ENCODE assay signal across 8 mouse cellular contexts in the genomic region with DNA sequence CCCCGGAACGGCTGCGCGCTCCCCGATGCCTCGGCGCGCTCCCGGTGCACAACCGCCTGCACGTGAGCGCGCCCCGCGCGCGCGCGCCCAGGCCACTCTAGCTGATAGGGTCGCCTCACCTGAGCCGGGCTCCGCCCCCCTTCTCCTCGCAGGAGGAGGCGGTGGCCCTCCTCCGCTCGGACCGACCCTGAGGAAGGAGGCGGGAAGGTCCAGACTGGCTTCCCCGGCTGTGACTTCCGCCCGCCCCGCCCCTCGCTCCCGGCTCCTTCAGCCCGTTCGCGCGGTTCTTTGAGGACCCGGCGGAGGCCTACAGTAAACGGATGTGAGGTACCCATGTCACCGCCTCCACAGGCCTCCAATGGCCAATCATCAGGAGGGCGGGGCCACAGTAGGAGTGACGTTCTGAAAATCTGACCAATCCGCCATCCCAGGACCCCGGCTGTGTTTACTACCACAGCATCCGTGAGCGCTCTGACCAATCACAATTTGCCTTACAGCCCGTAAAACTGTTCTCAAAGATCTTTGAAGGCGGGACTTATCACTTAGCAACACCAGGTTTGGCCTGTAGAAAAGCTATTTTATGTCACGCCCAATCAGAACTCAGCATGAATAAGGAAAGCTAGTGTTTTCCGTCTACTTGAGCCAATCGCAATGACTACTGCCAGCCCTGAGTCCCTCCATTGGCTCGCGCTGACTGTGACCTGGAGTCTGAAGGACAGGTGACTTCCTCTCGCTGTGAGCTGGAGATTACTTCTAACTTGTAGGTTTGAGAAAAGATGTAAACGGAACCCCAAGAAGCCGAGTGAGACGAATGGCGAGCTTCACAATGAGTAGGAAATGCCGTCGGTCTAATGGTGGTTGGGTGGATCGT. TPM values are rescaled to one million over a fixed set of nuclear protein-coding genes. Genes with fewer than 3 reads are reported as not detected.
DNase-seq lines count a peak whose midpoint lies in the region; ATAC-seq and TF ChIP-seq lines count a peak whose summit lies in the region.

Zbtb5 (minus strand) TSS at position 308 of the 871 bp plus-strand sequence.

- H3K79me2 ChIP-seq in MEL (ENCODE audit: control insufficient read depth, insufficient read depth, low read length, poor library complexity), result peaks cover 16% of the 10 kb centered on the region

- DNase-seq in MEL (ENCODE audit: low read depth, low spot score), result peak; percentile 100
- DNase-seq in cerebellum, adult 2 months, result peak; percentile 100
- DNase-seq in forebrain, postnatal 0 days, result peak; percentile 100
- DNase-seq in heart, postnatal 4 days, result peak; percentile 98
- DNase-seq in layer of hippocampus, adult 8-10 months (ENCODE audit: low spot score in 2 of 2), result peak; percentile 100
- peak; percentile 100 for DNase-seq in ovary, adult 18-20 months (ENCODE audit: low spot score)
- DNase-seq in thymus, postnatal 0 days (ENCODE audit: low spot score), result peak; percentile 100

- TF ChIP-seq CTCF in MEL (IDR thresholded peaks at IDR 0.05 in 2 of 3, conservative IDR thresholded peaks at IDR 0.05 in 1 of 3; ENCODE audit: control insufficient read depth in 1 of 3, insufficient read depth in 1 of 3, low read depth in 2 of 3, low read length in 3 of 3, poor library complexity in 1 of 3, severe bottlenecking in 1 of 3), result no peak
- no peak for TF ChIP-seq CTCF in cerebellum, adult 2 months (IDR thresholded peaks at IDR 0.05; ENCODE audit: borderline replicate concordance, insufficient read depth, low read depth, low read length)
- no peak for TF ChIP-seq CTCF in forebrain, postnatal 0 days (IDR thresholded peaks at IDR 0.05; ENCODE audit: low read depth)

- WGBS in cerebellum, adult 2 months, result 1% methylated on average over 63 of the region's 63 CpGs
- WGBS in forebrain, postnatal 0 days, result 0% methylated on average over 57 of the region's 63 CpGs
- WGBS in lung, embryonic 15.5 days, result 1% methylated on average over 51 of the region's 63 CpGs

- peaks cover 0 to 18% of the 10 kb centered on the region in 2 experiments; a peak in 2 of 4 replicates for H3K36me3 ChIP-seq in MEL (ENCODE audit: control insufficient read depth in 1 of 2, insufficient read depth in 2 of 2, low read length in 2 of 2)
- H3K36me3 ChIP-seq in forebrain, postnatal 0 days (ENCODE audit: insufficient read depth), result no peaks in the 10 kb centered on the region
- H3K36me3 ChIP-seq in lung, embryonic 15.5 days, result no peaks in the 10 kb centered on the region

- TF ChIP-seq POLR2A in MEL (IDR thresholded peaks at IDR 0.05; ENCODE audit: control insufficient read depth in 1 of 2, insufficient read depth in 1 of 2, low read depth in 1 of 2, low read length in 2 of 2, poor library complexity in 1 of 2), result peak; percentile 10 to 70; a peak in 2 of 4 replicates
- TF ChIP-seq POLR2A in cerebellum, adult 2 months (IDR thresholded peaks at IDR 0.05; ENCODE audit: borderline replicate concordance, insufficient read depth, low read length), result peak; percentile 82; the same call in 1 of the 2 replicates

- peak within 1 kb of the TSS; percentile 78 for H3K4me2 ChIP-seq in forebrain, postnatal 0 days (ENCODE audit: low read depth)
- H3K4me2 ChIP-seq in lung, embryonic 15.5 days, result peak within 1 kb of the TSS; percentile 74

- peak within 1 kb of the TSS; percentile 97 for H3K27ac ChIP-seq in MEL (ENCODE audit: control insufficient read depth, low read depth, low read length)
- peak within 1 kb of the TSS; percentile 37 for H3K27ac ChIP-seq in cerebellum, adult 2 months (ENCODE audit: insufficient read depth, low read length)
- H3K27ac ChIP-seq in forebrain, postnatal 0 days (ENCODE audit: low read depth, low read length), result peak within 1 kb of the TSS; percentile 95
- H3K27ac ChIP-seq in lung, embryonic 15.5 days, result peak within 1 kb of the TSS; percentile 99

- ATAC-seq in forebrain, postnatal 0 days, result peak; percentile 97
- peak; percentile 99 for ATAC-seq in lung, embryonic 15.5 days (ENCODE audit: borderline replicate concordance, extremely low read depth, low FRiP score, low TSS enrichment)

- H3K9ac ChIP-seq in MEL (ENCODE audit: control insufficient read depth, low read depth, low read length, poor library complexity, severe bottlenecking), result peak within 1 kb of the TSS; percentile 83
- H3K9ac ChIP-seq in forebrain, postnatal 0 days, result peak within 1 kb of the TSS; percentile 92
- peak within 1 kb of the TSS; percentile 94 for H3K9ac ChIP-seq in lung, embryonic 15.5 days

- H3K4me3 ChIP-seq in MEL (ENCODE audit: control insufficient read depth in 1 of 2, insufficient read depth in 1 of 2, low read depth in 2 of 2, low read length in 2 of 2), result peak within 1 kb of the TSS; percentile 82 to 90
- peak within 1 kb of the TSS; percentile 97 for H3K4me3 ChIP-seq in cerebellum, adult 2 months (replicated peaks; ENCODE audit: insufficient read depth, low read depth, low read length)
- H3K4me3 ChIP-seq in forebrain, postnatal 0 days (ENCODE audit: low read depth, low read length), result peak within 1 kb of the TSS; percentile 86
- peak within 1 kb of the TSS; percentile 94 for H3K4me3 ChIP-seq in lung, embryonic 15.5 days

- no peaks in the 10 kb centered on the region for H3K27me3 ChIP-seq in MEL (ENCODE audit: control insufficient read depth in 1 of 2, insufficient read depth in 2 of 2, low read length in 2 of 2)
- H3K27me3 ChIP-seq in cerebellum, adult 2 months (ENCODE audit: control insufficient read depth, insufficient read depth, low read length), result no peaks in the 10 kb centered on the region
- no peaks in the 10 kb centered on the region for H3K27me3 ChIP-seq in forebrain, postnatal 0 days (ENCODE audit: insufficient read depth, low read length)
- H3K27me3 ChIP-seq in lung, embryonic 15.5 days, result no peaks in the 10 kb centered on the region

- no peaks in the 10 kb centered on the region for H3K9me3 ChIP-seq in MEL (replicated peaks; ENCODE audit: insufficient read depth, low read length)
- H3K9me3 ChIP-seq in forebrain, postnatal 0 days (ENCODE audit: low read length), result no peaks in the 10 kb centered on the region
- H3K9me3 ChIP-seq in lung, embryonic 15.5 days, result no peaks in the 10 kb centered on the region

- no peak for TF ChIP-seq EP300 in MEL (IDR thresholded peaks at IDR 0.05; ENCODE audit: low read depth in 1 of 2, low read length in 2 of 2)

- peaks cover 4 to 17% of the 10 kb centered on the region in 2 experiments; a peak in 3 of 4 replicates for H3K4me1 ChIP-seq in MEL (ENCODE audit: control insufficient read depth in 1 of 2, insufficient read depth in 2 of 2, low read length in 2 of 2)
- H3K4me1 ChIP-seq in cerebellum, adult 2 months (ENCODE audit: control insufficient read depth, insufficient read depth, low read length), result peaks cover 8% of the 10 kb centered on the region; the same call in 1 of the 2 replicates
- H3K4me1 ChIP-seq in forebrain, postnatal 0 days (ENCODE audit: insufficient read depth), result peaks cover 7% of the 10 kb centered on the region
- H3K4me1 ChIP-seq in lung, embryonic 15.5 days, result peaks cover 20% of the 10 kb centered on the region

- TF ChIP-seq RAD21 in MEL (IDR thresholded peaks at IDR 0.05; ENCODE audit: low read depth, low read length), result no peak

TF ChIP-seq in MEL, 35 proteins besides CTCF, POLR2A, EP300 and RAD21 (continues in another document):
- TF ChIP-seq TCF12 (IDR thresholded peaks at IDR 0.05; ENCODE audit: low read depth, low read length) (0 out of 2 replicates have a peak, but pooled peaks have one; percentile 7), TAL1 (IDR thresholded peaks at IDR 0.05; ENCODE audit: low read length) (no peak), POLR2AphosphoS2 (IDR thresholded peaks at IDR 0.05; ENCODE audit: low read length) (no peak; the same call in 1 of the 2 replicates), MEF2A (IDR thresholded peaks at IDR 0.05; ENCODE audit: extremely low read depth, insufficient replicate concordance, low read depth, low read length, poor library complexity, severe bottlenecking) (no peak), JUND (IDR thresholded peaks at IDR 0.05; ENCODE audit: low read depth, low read length) (peak; percentile 56; the same call in 1 of the 2 replicates), TBP (IDR thresholded peaks at IDR 0.05; ENCODE audit: low read depth, low read length) (no peak; the same call in 1 of the 2 replicates), CHD2 (IDR thresholded peaks at IDR 0.05; ENCODE audit: low read length) (peak; percentile 82), ELF1 (IDR thresholded peaks at IDR 0.05; ENCODE audit: low read depth, low read length) (peak; percentile 71), GATA1 (IDR thresholded peaks at IDR 0.05; ENCODE audit: low read depth, low read length) (no peak), ETS1 (IDR thresholded peaks at IDR 0.05; ENCODE audit: low read depth, low read length) (peak; percentile 19; the same call in 1 of the 2 replicates), MAX (IDR thresholded peaks at IDR 0.05; ENCODE audit: low read length) (peak; percentile 75), NELFE (IDR thresholded peaks at IDR 0.05; ENCODE audit: low read depth, low read length) (peak; percentile 56), USF1 (IDR thresholded peaks at IDR 0.05; ENCODE audit: low read depth, low read length) (peak; percentile 89), HCFC1 (IDR thresholded peaks at IDR 0.05; ENCODE audit: low read depth, low read length) (peak; percentile 84), UBTF (IDR thresholded peaks at IDR 0.05; ENCODE audit: borderline replicate concordance, insufficient read depth, low read depth, low read length) (0 out of 2 replicates have a peak, but pooled peaks have one; percentile 31), ZNF384 (IDR thresholded peaks at IDR 0.05; ENCODE audit: low read depth, low read length) (no peak), E2F4 (IDR thresholded peaks at IDR 0.05; ENCODE audit: borderline replicate concordance, low read depth, low read length) (peak; percentile 31; the same call in 1 of the 2 replicates), KAT2A (conservative IDR thresholded peaks at IDR 0.05; ENCODE audit: low read depth, low read length) (peak; percentile 69), ZKSCAN1 (IDR thresholded peaks at IDR 0.05; ENCODE audit: low read depth, low read length) (no peak)

RNA-seq across cellular contexts. Expression of gene Zbtb5, which starts in this region (rescaled TPM):
- total RNA-seq in MEL (2012; rRNA removed), result 7.8 and 9.1 TPM in 2 replicates
- 10 to 100 TPM in 1 of 2 experiments, not detected in 1; 10.2 TPM for polyA plus RNA-seq in MEL (2012; ENCODE audit: insufficient read depth in 1 of 2, insufficient read length in 2 of 2, low read depth in 1 of 2, low replicate concordance in 2 of 2, missing spikeins in 1 of 2)
- 9.8 and 11.4 TPM in 2 replicates for polyA plus RNA-seq in cerebellum, adult 2 months (2012; rRNA removed)
- 44.5 and 49.7 TPM in 2 replicates for total RNA-seq in forebrain, postnatal 0 days (2014; rRNA removed)
- 28.7 and 32.1 TPM in 2 replicates for polyA plus RNA-seq in forebrain, postnatal 0 days (2015; fragmentation: Nextera tagmentation; extraction: Ambion mirVana)
- 10 to 100 TPM; 10.5 to 11.9 TPM for total RNA-seq in heart, postnatal 4 days (2021)
- 10 to 100 TPM in 1 of 4 experiments, 1 to 10 TPM in 3; 9.4 to 10.6 (median 9.7) TPM for total RNA-seq in layer of hippocampus, adult 8-10 months (2022)
- 19.4 TPM in 2 replicates for polyA plus RNA-seq in lung, embryonic 15.5 days (2015; fragmentation: Nextera tagmentation; extraction: Ambion mirVana)
- 15.9 TPM in 2 replicates for polyA plus RNA-seq in thymus, postnatal 0 days (2015; fragmentation: Nextera tagmentation; extraction: Ambion mirVana)

Comparison
In these comparisons a context has a peak if more than half of its experiments do, and no peak if none do; other contexts are left out.
1. Peak in every context shown above with its lines: DNase-seq, ATAC-seq, H3K4me3 ChIP-seq and H3K27ac ChIP-seq.
2. H3K27ac ChIP-seq: peak in every context shown above with its lines; median percentile 99 in lung, embryonic 15.5 days; 97 in MEL; 95 in forebrain, postnatal 0 days; 37 in cerebellum, adult 2 months.